Mouse (Mus musculus) erythroblast, adult 5-6 weeks (primary cell): ENCODE data around the gene Olfr292. TPM values are rescaled to one million over a fixed set of nuclear protein-coding genes. Genes with fewer than 3 reads are reported as not detected.

Experiments
- ATAC-seq: replicated peaks from 2 replicates; pipeline ENCODE4 v1.8.0; 2016; ENCODE audit warnings: moderate number of reproducible peaks, mild to moderate bottlenecking, moderate TSS enrichment, inconsistent platforms; ENCODE audit not compliant: poor library complexity, low FRiP score, severe bottlenecking
- total RNA-seq, 2 experiments: library from RNA; stranded (forward) in 1 of 2; stranded (reverse) in 1 of 2; fragments of 150-400 nt in 1 of 2; fragments of 200-764, 138-1000 nt in 1 of 2; gene quantifications; 2 replicates each; pipeline versions ENCODE4 v1.2.3 to v1.2.4; 2015 to 2017; ENCODE audit warnings: low replicate concordance in 2 of 2

Gene Olfr292
- total RNA-seq (2015; ENCODE audit: low replicate concordance): not detected in 2 replicates
- not detected in 2 replicates for total RNA-seq (2017; ENCODE audit: low replicate concordance)

DNA sequence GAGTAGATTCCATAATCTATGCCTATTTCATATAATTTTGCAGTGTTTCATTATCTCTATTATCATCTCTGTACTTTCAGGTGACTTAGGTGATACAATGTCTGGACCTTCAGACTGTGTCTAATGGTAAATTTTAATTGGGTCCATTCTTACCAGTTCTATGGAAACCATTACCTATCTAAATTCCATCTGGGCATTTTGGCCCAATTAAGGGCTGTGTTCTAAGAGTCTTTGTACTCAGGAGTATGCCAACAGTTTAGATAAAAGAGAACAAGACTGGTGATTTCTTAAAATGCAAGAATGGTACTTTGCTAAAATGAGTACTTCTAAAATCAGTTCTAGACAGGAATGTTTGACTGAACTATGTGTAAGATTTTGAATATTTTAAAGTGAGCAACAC is at the start of gene Olfr292:
Gene Olfr292, plus strand, starts transcription at position 301 of the 400 bp plus-strand sequence.
- ATAC-seq: no peak

DNA sequence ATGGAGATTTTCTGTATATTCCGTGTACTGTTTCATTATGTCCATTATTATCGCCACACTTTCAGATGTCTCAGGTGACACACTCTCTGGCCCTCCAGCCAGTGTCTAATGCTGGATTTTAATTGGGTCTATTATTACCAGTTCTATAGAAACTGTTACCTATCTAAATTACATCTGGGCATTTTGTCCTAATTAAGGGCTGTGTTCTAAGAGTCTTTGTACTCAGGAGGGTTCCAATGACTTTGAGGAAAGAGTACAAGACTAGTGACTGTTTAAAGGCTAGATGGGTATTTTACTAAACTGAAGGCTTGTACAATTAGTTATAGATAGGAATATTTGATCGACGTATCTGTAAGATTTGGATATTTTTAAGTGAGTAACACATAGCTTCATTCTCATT is 39.4 kb upstream of the Olfr292 start, which contains the start of gene Olfr293:
Gene Olfr293, plus strand, starts transcription at position 301 of the 400 bp plus-strand sequence.
- no peak for ATAC-seq

DNA sequence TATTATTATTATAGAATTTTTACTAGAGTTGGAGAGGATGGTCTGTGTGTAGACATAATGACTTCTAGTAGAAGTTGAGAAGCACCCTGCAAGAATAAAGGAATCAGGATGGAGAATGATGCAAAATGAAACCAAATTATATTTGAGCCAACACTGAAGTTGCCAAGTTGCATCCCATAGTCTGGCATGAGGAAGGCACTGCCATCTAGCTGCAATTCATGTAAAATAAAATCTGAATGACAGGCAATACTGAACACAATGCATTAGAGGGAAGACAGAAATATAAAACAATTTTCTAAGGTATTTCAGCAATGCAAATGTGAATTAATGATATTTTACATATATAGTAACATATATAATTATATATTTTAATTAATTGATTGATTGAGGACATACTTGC is 36.9 kb downstream of the Olfr292 start:
- ATAC-seq: no peak

Other genes starting within 250 kb of the Olfr292 start
- not detected in 2 replicates for gene Olfr299, start 228.4 kb upstream of the Olfr292 start, total RNA-seq (2015; ENCODE audit: low replicate concordance)
- gene Olfr299, start 228.4 kb upstream of the Olfr292 start, total RNA-seq (2017; ENCODE audit: low replicate concordance): 0.09 TPM in 1 of 2 replicates, not detected in the other
- gene Olfr298, start 195.8 kb upstream of the Olfr292 start, total RNA-seq (2015; ENCODE audit: low replicate concordance): not detected in 2 replicates
- gene Olfr298, start 195.8 kb upstream of the Olfr292 start, total RNA-seq (2017; ENCODE audit: low replicate concordance): 0.56 TPM in 1 of 2 replicates, not detected in the other
- gene Olfr297, start 168.4 kb upstream of the Olfr292 start, total RNA-seq (2015; ENCODE audit: low replicate concordance): not detected in 2 replicates
- gene Olfr297, start 168.4 kb upstream of the Olfr292 start, total RNA-seq (2017; ENCODE audit: low replicate concordance): not detected in 2 replicates
- gene Olfr295, start 104.5 kb upstream of the Olfr292 start, total RNA-seq (2015; ENCODE audit: low replicate concordance): not detected in 2 replicates
- not detected in 2 replicates for gene Olfr295, start 104.5 kb upstream of the Olfr292 start, total RNA-seq (2017; ENCODE audit: low replicate concordance)
- not detected in 2 replicates for gene Olfr294, start 71.7 kb upstream of the Olfr292 start, total RNA-seq (2015; ENCODE audit: low replicate concordance)
- not detected in 2 replicates for gene Olfr294, start 71.7 kb upstream of the Olfr292 start, total RNA-seq (2017; ENCODE audit: low replicate concordance)
- gene Olfr293, start 39.3 kb upstream of the Olfr292 start, total RNA-seq (2015; ENCODE audit: low replicate concordance): not detected in 2 replicates
- gene Olfr293, start 39.3 kb upstream of the Olfr292 start, total RNA-seq (2017; ENCODE audit: low replicate concordance): 0.09 TPM in 1 of 2 replicates, not detected in the other
- not detected in 2 replicates for gene Folh1, start 87.6 kb downstream of the Olfr292 start, total RNA-seq (2015; ENCODE audit: low replicate concordance)
- not detected in 2 replicates for gene Folh1, start 87.6 kb downstream of the Olfr292 start, total RNA-seq (2017; ENCODE audit: low replicate concordance)
- not detected in 2 replicates for gene Vmn2r77, start 106.7 kb downstream of the Olfr292 start, total RNA-seq (2015; ENCODE audit: low replicate concordance)
- not detected in 2 replicates for gene Vmn2r77, start 106.7 kb downstream of the Olfr292 start, total RNA-seq (2017; ENCODE audit: low replicate concordance)
- not detected in 2 replicates for gene Vmn2r78, start 226.8 kb downstream of the Olfr292 start, total RNA-seq (2015; ENCODE audit: low replicate concordance)
- not detected in 2 replicates for gene Vmn2r78, start 226.8 kb downstream of the Olfr292 start, total RNA-seq (2017; ENCODE audit: low replicate concordance)